Mouse (Mus musculus): ENCODE data around the gene Adh1.

GRCm38 (mm10) chr3:138303771-138304488, 43.1 kb downstream of the Adh1 start:
- TF ChIP-seq CTCF (IDR thresholded peaks at IDR 0.05; ENCODE audit: extremely low read depth, insufficient read depth, insufficient read length, insufficient replicate concordance) (no peak), POLR2A (IDR thresholded peaks at IDR 0.05; ENCODE audit: low read depth, low read length) (no peak)

Measured in spleen, adult 2 months (tissue).